Mouse (Mus musculus): ENCODE measurements around the gene Zfp148.

DNA sequence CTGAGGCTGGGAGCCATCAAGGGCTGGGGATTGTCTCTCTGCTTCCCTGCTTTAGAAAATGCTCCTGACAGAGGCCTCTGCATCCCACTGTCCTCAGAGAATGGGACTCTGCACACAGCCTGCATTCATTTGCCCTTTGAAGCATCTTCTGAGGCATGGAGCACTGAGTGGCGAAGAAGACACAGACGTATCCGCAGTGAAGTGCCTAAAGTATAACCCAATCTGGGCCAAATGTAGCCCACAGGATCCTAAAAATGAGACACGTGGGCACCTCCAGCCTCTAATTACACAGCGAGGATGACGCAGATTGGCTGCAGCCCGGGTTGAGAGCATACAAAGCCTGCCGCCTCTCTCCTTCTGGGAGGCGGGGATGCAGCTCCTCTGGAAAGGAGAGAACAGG lies 36.3 kb upstream of the Zfp148 start:
- TF ChIP-seq CTCF (IDR thresholded peaks at IDR 0.05): no peak
- no peak for TF ChIP-seq EP300 (IDR thresholded peaks at IDR 0.05)
